In the genomic region with DNA sequence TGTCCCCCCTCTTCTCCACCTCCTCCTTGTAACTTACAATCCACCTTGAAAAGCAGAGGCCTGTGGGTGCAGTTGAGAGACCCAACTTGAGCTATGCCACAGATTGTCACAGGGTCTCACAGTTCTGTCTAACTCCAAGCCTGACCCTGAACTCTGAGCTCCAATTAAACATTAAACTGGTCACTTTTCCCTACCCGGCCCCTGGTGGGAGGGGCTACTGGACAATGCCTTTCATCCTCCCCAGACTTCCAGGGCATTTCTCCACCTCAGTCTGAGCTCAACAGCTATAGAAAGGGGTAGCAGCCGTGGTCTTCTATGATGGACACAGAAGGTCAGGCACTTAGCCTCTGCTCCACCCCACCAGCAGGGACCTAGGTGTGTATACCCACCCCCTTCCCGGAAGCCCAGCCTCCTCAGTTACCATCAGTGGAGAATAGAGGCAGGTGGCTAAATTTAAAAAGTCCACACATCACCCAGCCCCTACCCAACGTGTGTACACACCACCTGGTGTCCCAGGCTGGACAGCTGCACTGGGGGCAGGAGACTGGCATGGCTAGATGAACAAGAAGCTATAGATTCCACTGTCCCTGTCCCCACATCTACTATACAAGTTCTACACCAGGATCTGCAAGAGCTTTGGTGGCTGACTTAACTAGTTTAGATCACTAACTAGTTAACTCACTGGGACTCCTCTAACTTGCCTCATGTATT, we compare ENCODE assay signal across 1 mouse cellular context.
TF ChIP-seq lines count a peak whose summit lies in the region.

No protein-coding gene starts in this region.

TF ChIP-seq in CH12.LX, 34 proteins besides CTCF, POLR2A, EP300 and RAD21:
- no peak for TF ChIP-seq ZMIZ1 (IDR thresholded peaks at IDR 0.05; ENCODE audit: low read depth, low read length)
- TF ChIP-seq ETS1 (conservative IDR thresholded peaks at IDR 0.05; ENCODE audit: low read depth, low read length), result no peak
- no peak for TF ChIP-seq IRF4 (IDR thresholded peaks at IDR 0.05; ENCODE audit: low read depth, low read length)
- TF ChIP-seq JUN (IDR thresholded peaks at IDR 0.05; ENCODE audit: insufficient read depth, low read depth, low read length), result no peak
- TF ChIP-seq TBP (conservative IDR thresholded peaks at IDR 0.05; ENCODE audit: low read depth, low read length), result no peak
- no peak for TF ChIP-seq MXI1 (IDR thresholded peaks at IDR 0.05; ENCODE audit: low read depth, low read length)
TF ChIP-seq in CH12.LX: peak in this region for 0.
